Mouse (Mus musculus) testis, adult 2 months (tissue): ENCODE results near the gene Ndn. TPM values are rescaled to one million over a fixed set of nuclear protein-coding genes. Genes with fewer than 3 reads are reported as not detected.

Experiments used
- H3K27ac ChIP-seq: fragments of 200-500 bp; 2 replicates; pipeline ENCODE4 v1.5.1; 2012; ENCODE audit warnings: low read depth, low read length; ENCODE audit not compliant: control insufficient read depth, insufficient read depth
- H3K27me3 ChIP-seq: fragments of 200-500 bp; 2 replicates; pipeline ENCODE4 v1.6.1; 2012; ENCODE audit warnings: mild to moderate bottlenecking, low read length, moderate library complexity; ENCODE audit not compliant: control insufficient read depth, insufficient read depth
- H3K36me3 ChIP-seq: fragments of 200-500 bp; 2 replicates; pipeline ENCODE4 v1.6.1; 2012; ENCODE audit warnings: mild to moderate bottlenecking, low read length; ENCODE audit not compliant: control insufficient read depth, insufficient read depth
- H3K4me1 ChIP-seq: fragments of 200-500 bp; 2 replicates; pipeline ENCODE4 v1.6.1; 2012; ENCODE audit warnings: low read length; ENCODE audit not compliant: control insufficient read depth, insufficient read depth
- H3K4me3 ChIP-seq: fragments of 200-500 bp; 2 replicates; pipeline ENCODE4 v1.5.1; 2012; ENCODE audit warnings: low read depth, mild to moderate bottlenecking, low read length, moderate library complexity, mixed read lengths; ENCODE audit not compliant: control insufficient read depth
- CTCF ChIP-seq: fragments of 200-500 bp; IDR thresholded peaks from 2 replicates; pipeline ENCODE4 v1.5.1; 2012; ENCODE audit warnings: low read depth, mild to moderate bottlenecking, inconsistent platforms, low read length, moderate library complexity; ENCODE audit not compliant: control insufficient read depth, insufficient read depth, insufficient replicate concordance
- POLR2A ChIP-seq: fragments of 200-500 bp; IDR thresholded peaks from 2 replicates; pipeline ENCODE4 v1.6.1; 2012; ENCODE audit warnings: low read depth, mild to moderate bottlenecking, inconsistent platforms, low read length, moderate library complexity; ENCODE audit not compliant: control insufficient read depth
- polyA plus RNA-seq: library from polyadenylated mRNA; depleted of rRNA; stranded (reverse); fragments of >200 nt; gene quantifications from 2 replicates; pipeline ENCODE4 v1.2.3, GENCODE M21; 2012; rRNA removed

Ndn gene
- polyA plus RNA-seq, 1 experiment = 1.0 TPM

GRCm38 (mm10) chr7:62388291-62388690, 41.9 kb downstream of the Ndn start:
- Histone ChIP-seq H3K27me3 (no peaks in the 10 kb centered on the region), H3K4me1 (no peaks in the 10 kb centered on the region), H3K4me3 (no peak overlapping the region), H3K36me3 (no peaks in the 10 kb centered on the region), H3K27ac (no peak overlapping the region)
- no peak for TF ChIP-seq POLR2A
- TF ChIP-seq CTCF = no peak

DNA sequence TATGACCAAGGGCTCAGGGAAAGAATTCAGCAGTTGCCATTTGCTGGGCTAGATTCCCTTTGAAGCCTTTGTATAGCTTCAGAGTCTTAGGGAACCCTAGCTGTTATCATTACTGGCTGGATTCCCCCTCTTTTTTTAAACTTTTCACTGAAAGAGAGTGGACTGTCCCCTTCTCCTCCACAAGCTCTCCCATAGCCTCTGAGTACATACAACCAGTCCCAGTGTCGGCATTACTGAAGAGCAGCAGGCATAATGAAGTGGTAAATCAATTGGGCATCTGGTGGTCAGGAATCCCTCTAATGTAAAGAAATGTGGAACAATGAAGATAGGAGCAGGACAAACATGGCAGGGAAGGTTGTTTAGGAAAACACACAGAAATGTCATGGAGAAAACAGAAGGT, 45.8 kb downstream of the Ndn start:
- Histone ChIP-seq H3K36me3 (no peaks in the 10 kb centered on the region), H3K4me1 (no peaks in the 10 kb centered on the region), H3K27ac (no peak overlapping the region), H3K4me3 (no peak overlapping the region), H3K27me3 (no peaks in the 10 kb centered on the region)
- TF ChIP-seq POLR2A = no peak
- no peak for TF ChIP-seq CTCF

Other genes with a start within 250 kb of the Ndn start
- 0.02 TPM in 1 of 2 replicates, not detected in the other for gene Magel2, start 30.4 kb downstream of the Ndn start, polyA plus RNA-seq
- 1.5 and 2.0 TPM in 2 replicates for gene Mkrn3, start 73.6 kb downstream of the Ndn start, polyA plus RNA-seq
- gene Peg12, start 117.9 kb downstream of the Ndn start, polyA plus RNA-seq = 0.15 and 0.25 TPM in 2 replicates